Mouse (Mus musculus): Measurements from ENCODE around the gene Chd9. TPM values are rescaled to one million over a fixed set of nuclear protein-coding genes. Genes with fewer than 3 reads are reported as not detected.
"Not testable (repeated sequence)": the region's sequence is repeated elsewhere in the genome, so short reads cannot be mapped to it uniquely, and the experiment has no call there.

Chd9 gene
- polyA plus RNA-seq, 1 experiment from 2014 or later = 52.0 TPM

GRCm38 (mm10) chr8:90882088-90882691, 54.0 kb downstream of the Chd9 start:
- 88% methylated on average over 16 of the region's 16 CpGs for WGBS
- no peaks in the 10 kb centered on the region for H3K27me3 ChIP-seq (ENCODE audit: control insufficient read depth, insufficient read depth, low read length)
- H3K4me2 ChIP-seq (ENCODE audit: low read depth, low read length, severe bottlenecking) = no peak overlapping the region
- no peak for DNase-seq (ENCODE audit: low spot score)
- peaks cover 6% of the 10 kb centered on the region for H3K4me1 ChIP-seq (replicated peaks; ENCODE audit: control insufficient read depth, insufficient read depth, low read length)
- no peaks in the 10 kb centered on the region for H3K36me3 ChIP-seq (ENCODE audit: control insufficient read depth, insufficient read depth, low read length)
- H3K4me3 ChIP-seq (ENCODE audit: low read depth, low read length) = no peak overlapping the region
- no peak overlapping the region for H3K9ac ChIP-seq (ENCODE audit: low read length)
- H3K9me3 ChIP-seq (ENCODE audit: control insufficient read depth, low read length) = no peaks in the 10 kb centered on the region
- no peak overlapping the region for H3K27ac ChIP-seq (ENCODE audit: low read depth, low read length)
- ATAC-seq (replicated peaks; ENCODE audit: low FRiP score) = no peak

DNA sequence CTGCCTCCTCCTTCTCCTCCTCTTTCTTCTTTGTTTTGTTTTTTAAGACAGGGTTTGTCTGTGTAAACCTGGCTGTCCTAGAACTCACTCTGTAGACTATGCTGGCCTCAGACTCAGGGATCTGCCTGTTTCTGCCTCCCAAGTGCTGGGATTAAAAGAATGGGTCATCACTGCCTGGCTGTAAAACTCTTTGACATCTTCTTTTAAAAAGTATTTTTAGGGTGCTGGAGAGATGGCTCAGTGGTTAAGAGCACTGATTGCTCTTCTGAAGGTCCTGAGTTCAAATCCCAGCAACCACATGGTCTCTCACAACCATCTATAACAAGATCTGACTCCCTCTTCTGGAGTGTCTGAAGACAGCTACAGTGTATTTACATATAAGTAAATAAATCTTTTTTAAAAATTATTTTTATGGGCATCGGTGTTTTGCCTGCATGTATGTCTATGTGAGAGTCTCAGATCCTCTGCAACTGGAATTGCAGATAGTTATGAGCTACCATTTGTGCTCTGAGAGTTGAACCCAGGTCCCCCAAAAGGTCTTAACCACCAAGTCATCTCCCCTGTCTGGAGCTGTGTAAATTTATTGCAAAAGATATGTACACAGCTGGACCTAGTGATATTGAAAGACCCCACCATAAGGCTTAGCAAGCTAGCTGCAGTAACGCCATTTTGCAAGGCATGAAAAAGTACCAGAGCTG, 57.7 kb downstream of the Chd9 start:
- no peak overlapping the region for H3K9ac ChIP-seq (ENCODE audit: low read length)
- no peaks in the 10 kb centered on the region for H3K27me3 ChIP-seq (ENCODE audit: control insufficient read depth, insufficient read depth, low read length)
- WGBS = 70% methylated on average over 2 of the region's 2 CpGs
- H3K27ac ChIP-seq (ENCODE audit: low read depth, low read length) = no peak overlapping the region
- ATAC-seq (replicated peaks; ENCODE audit: low FRiP score) (no peak), DNase-seq (ENCODE audit: low spot score) (no peak)
- no peak overlapping the region for H3K4me3 ChIP-seq (ENCODE audit: low read depth, low read length)
- no peaks in the 10 kb centered on the region for H3K4me1 ChIP-seq (replicated peaks; ENCODE audit: control insufficient read depth, insufficient read depth, low read length)
- H3K9me3 ChIP-seq (ENCODE audit: control insufficient read depth, low read length) = no peaks in the 10 kb centered on the region
- H3K4me2 ChIP-seq (ENCODE audit: low read depth, low read length, severe bottlenecking) = no peak overlapping the region
- no peaks in the 10 kb centered on the region for H3K36me3 ChIP-seq (ENCODE audit: control insufficient read depth, insufficient read depth, low read length)

GRCm38 (mm10) chr8:90886369-90886712, 58.2 kb downstream of the Chd9 start:
- no CpG with 5 or more reads among the region's 15 CpGs for WGBS
- not testable (repeated sequence) for H3K36me3 ChIP-seq (ENCODE audit: control insufficient read depth, insufficient read depth, low read length)

GRCm38 (mm10) chr8:90887328-90887727, 59.2 kb downstream of the Chd9 start:
- not testable (repeated sequence) for H3K4me1 ChIP-seq (replicated peaks; ENCODE audit: control insufficient read depth, insufficient read depth, low read length); H3K27me3 ChIP-seq (ENCODE audit: control insufficient read depth, insufficient read depth, low read length); H3K9ac ChIP-seq (ENCODE audit: low read length); H3K9me3 ChIP-seq (ENCODE audit: control insufficient read depth, low read length); H3K27ac ChIP-seq (ENCODE audit: low read depth, low read length); DNase-seq (ENCODE audit: low spot score); ATAC-seq (replicated peaks; ENCODE audit: low FRiP score); H3K36me3 ChIP-seq (ENCODE audit: control insufficient read depth, insufficient read depth, low read length); H3K4me2 ChIP-seq (ENCODE audit: low read depth, low read length, severe bottlenecking)
- WGBS = no CpG with 5 or more reads among the region's 20 CpGs
- peak overlapping the region; percentile 26 for H3K4me3 ChIP-seq (ENCODE audit: low read depth, low read length)

More at GRCm38 (mm10) chr8:90886369-90886712, 58.2 kb downstream of the Chd9 start:
- ATAC-seq (replicated peaks; ENCODE audit: low FRiP score); H3K9ac ChIP-seq (ENCODE audit: low read length); H3K4me3 ChIP-seq (ENCODE audit: low read depth, low read length); H3K27ac ChIP-seq (ENCODE audit: low read depth, low read length); H3K4me2 ChIP-seq (ENCODE audit: low read depth, low read length, severe bottlenecking); DNase-seq (ENCODE audit: low spot score); H3K27me3 ChIP-seq (ENCODE audit: control insufficient read depth, insufficient read depth, low read length); H3K4me1 ChIP-seq (replicated peaks; ENCODE audit: control insufficient read depth, insufficient read depth, low read length); H3K9me3 ChIP-seq (ENCODE audit: control insufficient read depth, low read length): not testable (repeated sequence)

DNA sequence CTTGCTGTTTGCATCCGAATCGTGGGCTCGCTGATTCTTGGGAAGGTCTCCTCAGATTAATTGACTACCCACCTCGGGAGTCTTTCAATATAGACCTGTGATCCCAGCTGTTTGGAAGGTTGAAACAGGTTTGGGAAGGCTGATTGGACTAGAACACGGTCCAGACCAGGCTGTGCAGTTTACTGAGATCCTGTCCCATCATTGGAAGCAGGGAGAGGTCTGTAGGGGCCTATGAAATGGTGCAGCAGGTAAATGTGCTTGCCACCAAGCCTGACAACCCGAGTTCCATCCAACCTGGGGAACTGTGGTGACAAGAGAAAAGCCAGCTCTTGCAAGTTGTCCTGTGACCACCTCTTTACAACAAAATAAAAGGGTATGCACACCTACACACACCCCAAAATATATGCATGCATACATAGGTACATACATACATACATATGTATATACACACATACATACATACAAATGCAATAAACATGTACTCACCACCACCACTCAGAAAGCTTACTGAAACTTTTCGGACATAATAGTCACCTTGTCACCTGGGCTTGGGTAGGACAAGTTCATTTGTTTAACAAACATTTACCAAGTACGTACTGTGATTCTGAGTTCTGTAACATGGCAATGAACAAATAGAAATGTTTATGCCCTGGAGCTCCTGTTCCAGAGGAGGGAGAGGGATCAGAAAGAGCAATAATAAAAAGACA, 63.9 kb downstream of the Chd9 start:
- no peak overlapping the region for H3K4me2 ChIP-seq (ENCODE audit: low read depth, low read length, severe bottlenecking)
- ATAC-seq (replicated peaks; ENCODE audit: low FRiP score) (no peak), DNase-seq (ENCODE audit: low spot score) (no peak)
- no peak overlapping the region for H3K27ac ChIP-seq (ENCODE audit: low read depth, low read length)
- 90% methylated on average over 8 of the region's 8 CpGs for WGBS
- no peaks in the 10 kb centered on the region for H3K27me3 ChIP-seq (ENCODE audit: control insufficient read depth, insufficient read depth, low read length)
- H3K4me3 ChIP-seq (ENCODE audit: low read depth, low read length) = no peak overlapping the region
- H3K4me1 ChIP-seq (replicated peaks; ENCODE audit: control insufficient read depth, insufficient read depth, low read length) = peaks cover 2% of the 10 kb centered on the region; the same call in 1 of the 2 replicates
- no peak overlapping the region for H3K9ac ChIP-seq (ENCODE audit: low read length)
- H3K36me3 ChIP-seq (ENCODE audit: control insufficient read depth, insufficient read depth, low read length) = no peaks in the 10 kb centered on the region
- no peaks in the 10 kb centered on the region for H3K9me3 ChIP-seq (ENCODE audit: control insufficient read depth, low read length)

GRCm38 (mm10) chr8:90892579-90892919, 64.4 kb downstream of the Chd9 start:
- Histone ChIP-seq H3K4me2 (ENCODE audit: low read depth, low read length, severe bottlenecking) (no peak overlapping the region), H3K9me3 (ENCODE audit: control insufficient read depth, low read length) (no peaks in the 10 kb centered on the region), H3K36me3 (ENCODE audit: control insufficient read depth, insufficient read depth, low read length) (no peaks in the 10 kb centered on the region), H3K27me3 (ENCODE audit: control insufficient read depth, insufficient read depth, low read length) (no peaks in the 10 kb centered on the region), H3K4me3 (ENCODE audit: low read depth, low read length) (no peak overlapping the region), H3K27ac (ENCODE audit: low read depth, low read length) (no peak overlapping the region), H3K4me1 (replicated peaks; ENCODE audit: control insufficient read depth, insufficient read depth, low read length) (peaks cover 2% of the 10 kb centered on the region; the same call in 1 of the 2 replicates), H3K9ac (ENCODE audit: low read length) (no peak overlapping the region)
- no peak for ATAC-seq (replicated peaks; ENCODE audit: low FRiP score)
- WGBS = 85% methylated on average over 5 of the region's 5 CpGs
- no peak for DNase-seq (ENCODE audit: low spot score)

DNA sequence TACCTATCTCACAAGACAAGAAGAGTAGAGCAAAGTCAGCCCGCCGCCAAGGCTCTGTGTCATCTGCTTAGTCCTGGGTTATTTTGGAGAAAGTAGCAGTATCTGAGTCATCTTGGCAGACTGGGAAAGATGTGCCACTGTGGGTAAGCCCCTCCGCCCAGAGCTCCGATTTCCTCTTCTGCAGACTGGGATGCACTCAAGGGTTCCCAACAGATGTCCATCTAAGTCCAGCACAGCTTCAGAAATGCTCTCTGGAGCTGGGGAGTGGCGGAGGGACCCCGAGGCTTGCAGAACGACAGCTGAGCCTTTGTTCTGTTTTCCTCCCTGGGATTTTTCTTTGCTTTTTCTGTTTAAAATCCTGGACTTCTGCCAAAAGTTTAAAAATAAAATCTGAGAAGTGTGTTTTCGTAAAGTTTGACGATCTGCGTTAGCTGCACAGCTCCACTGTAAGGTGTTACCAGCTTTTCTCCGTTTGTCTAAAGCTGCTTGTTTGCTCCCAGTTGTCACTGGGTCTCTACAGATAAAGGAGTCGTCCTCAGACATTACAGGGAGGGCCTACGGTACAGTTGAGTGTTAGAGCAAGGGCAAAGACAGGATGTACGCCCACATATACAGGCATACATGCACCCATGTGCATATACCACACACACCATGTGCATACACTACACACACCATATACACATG, 66.2 kb downstream of the Chd9 start:
- Histone ChIP-seq H3K9me3 (ENCODE audit: control insufficient read depth, low read length) (no peaks in the 10 kb centered on the region), H3K27ac (ENCODE audit: low read depth, low read length) (no peak overlapping the region), H3K9ac (ENCODE audit: low read length) (no peak overlapping the region), H3K4me2 (ENCODE audit: low read depth, low read length, severe bottlenecking) (no peak overlapping the region), H3K36me3 (ENCODE audit: control insufficient read depth, insufficient read depth, low read length) (no peaks in the 10 kb centered on the region), H3K27me3 (ENCODE audit: control insufficient read depth, insufficient read depth, low read length) (no peaks in the 10 kb centered on the region), H3K4me1 (replicated peaks; ENCODE audit: control insufficient read depth, insufficient read depth, low read length) (peaks cover 2% of the 10 kb centered on the region; the same call in 1 of the 2 replicates), H3K4me3 (ENCODE audit: low read depth, low read length) (no peak overlapping the region)
- WGBS = 81% methylated on average over 14 of the region's 14 CpGs
- ATAC-seq (replicated peaks; ENCODE audit: low FRiP score) (no peak), DNase-seq (ENCODE audit: low spot score) (no peak)

GRCm38 (mm10) chr8:90897343-90897742, 69.2 kb downstream of the Chd9 start:
- Histone ChIP-seq H3K4me3 (ENCODE audit: low read depth, low read length) (no peak overlapping the region), H3K27me3 (ENCODE audit: control insufficient read depth, insufficient read depth, low read length) (no peaks in the 10 kb centered on the region), H3K9ac (ENCODE audit: low read length) (no peak overlapping the region), H3K4me2 (ENCODE audit: low read depth, low read length, severe bottlenecking) (no peak overlapping the region), H3K27ac (ENCODE audit: low read depth, low read length) (no peak overlapping the region), H3K36me3 (ENCODE audit: control insufficient read depth, insufficient read depth, low read length) (no peaks in the 10 kb centered on the region), H3K4me1 (replicated peaks; ENCODE audit: control insufficient read depth, insufficient read depth, low read length) (peaks cover 2% of the 10 kb centered on the region; the same call in 1 of the 2 replicates), H3K9me3 (ENCODE audit: control insufficient read depth, low read length) (no peaks in the 10 kb centered on the region)
- 61% methylated on average over 5 of the region's 5 CpGs for WGBS
- no peak for ATAC-seq (replicated peaks; ENCODE audit: low FRiP score)
- no peak for DNase-seq (ENCODE audit: low spot score)
